Mouse (Mus musculus) cerebellum, postnatal 25 days (tissue): ENCODE results near the gene Ace2.

Source experiments
- DNase-seq, 2 experiments: peaks; one replicate each; pipeline ENCODE4 v3.0.0; 2021; ENCODE audit warnings: mixed read lengths in 2 of 2

Gene Ace2

GRCm38 (mm10) chrX:164139032-164139431, at the start of gene Ace2:
Gene Ace2, plus strand, starts transcription at chrX:164139332.
- DNase-seq: no peak

- DNase-seq: no peak
These were observed 49.2 kb upstream of the Ace2 start for GRCm38 (mm10) chrX:164089916-164090315.

- no peak for DNase-seq
These were observed 46.6 kb upstream of the Ace2 start for GRCm38 (mm10) chrX:164092300-164093169.

- DNase-seq: no peak
These were observed 45.7 kb upstream of the Ace2 start for GRCm38 (mm10) chrX:164093435-164093834.

- no peak for DNase-seq
These were observed 43.3 kb upstream of the Ace2 start for GRCm38 (mm10) chrX:164095838-164096237.

- DNase-seq: no peak
These were observed 37.6 kb upstream of the Ace2 start for GRCm38 (mm10) chrX:164101483-164101882.

- no peak for DNase-seq
These were observed 36.9 kb upstream of the Ace2 start for GRCm38 (mm10) chrX:164102198-164102597.

- no peak for DNase-seq
These were observed 36.5 kb upstream of the Ace2 start for GRCm38 (mm10) chrX:164102656-164103055.

GRCm38 (mm10) chrX:164111146-164111545, 28.0 kb upstream of the Ace2 start:
- DNase-seq: no peak

- no peak for DNase-seq
These were observed 25.4 kb upstream of the Ace2 start for GRCm38 (mm10) chrX:164113744-164114143.

- no peak for DNase-seq
These were observed 15.2 kb upstream of the Ace2 start for GRCm38 (mm10) chrX:164123942-164124341.

GRCm38 (mm10) chrX:164133531-164133930, 5.6 kb upstream of the Ace2 start:
- DNase-seq: no peak

GRCm38 (mm10) chrX:164135304-164135818, 3.8 kb upstream of the Ace2 start:
- no peak for DNase-seq

- DNase-seq: no peak
These were observed 6.5 kb downstream of the Ace2 start for GRCm38 (mm10) chrX:164145463-164146250.

- DNase-seq: no peak
These were observed 13.6 kb downstream of the Ace2 start for GRCm38 (mm10) chrX:164152703-164153102.

- DNase-seq: no peak
These were observed 14.5 kb downstream of the Ace2 start for GRCm38 (mm10) chrX:164153606-164154005.

- DNase-seq: no peak
These were observed 15.5 kb downstream of the Ace2 start for GRCm38 (mm10) chrX:164154594-164154993.

GRCm38 (mm10) chrX:164164681-164165080, 25.5 kb downstream of the Ace2 start:
- no peak for DNase-seq

GRCm38 (mm10) chrX:164171034-164171433, 31.9 kb downstream of the Ace2 start:
- no peak for DNase-seq

GRCm38 (mm10) chrX:164173880-164174279, 34.7 kb downstream of the Ace2 start:
- no peak for DNase-seq

- no peak for DNase-seq
These were observed 36.2 kb downstream of the Ace2 start for GRCm38 (mm10) chrX:164175311-164175710.

GRCm38 (mm10) chrX:164175780-164176179, 36.6 kb downstream of the Ace2 start:
- DNase-seq: no peak

- DNase-seq: no peak
These were observed 39.7 kb downstream of the Ace2 start for GRCm38 (mm10) chrX:164178856-164179255.

GRCm38 (mm10) chrX:164179746-164180145, 40.6 kb downstream of the Ace2 start:
- DNase-seq: peak; percentile 32 to 71
